Mouse (Mus musculus): ENCODE data around the gene Mypn. TPM values are rescaled to one million over a fixed set of nuclear protein-coding genes. Genes with fewer than 3 reads are reported as not detected.
A peak's percentile ranks its signal among the peaks of the same experiment; 100 is the strongest.

The Mypn gene
- polyA plus RNA-seq, 1 experiment from 2014 or later: 0.08 TPM

GRCm38 (mm10) chr10:63136436-63136835, 67.3 kb downstream of the Mypn start:
- Histone ChIP-seq H3K4me1 (no peaks in the 10 kb centered on the region), H3K27ac (no peak overlapping the region), H3K9me3 (replicated peaks) (no peaks in the 10 kb centered on the region), H3K27me3 (no peaks in the 10 kb centered on the region), H3K4me2 (replicated peaks) (no peak overlapping the region), H3K36me3 (no peaks in the 10 kb centered on the region), H3K9ac (no peak overlapping the region), H3K4me3 (no peak overlapping the region)
- ATAC-seq (ENCODE audit: low FRiP score): no peak
- WGBS: 79% methylated on average over 6 of the region's 6 CpGs

- H3K9ac ChIP-seq: no peak overlapping the region
- H3K36me3 ChIP-seq: no peaks in the 10 kb centered on the region
- no peaks in the 10 kb centered on the region for H3K9me3 ChIP-seq (replicated peaks)
- H3K4me1 ChIP-seq: no peaks in the 10 kb centered on the region
- H3K4me3 ChIP-seq: no peak overlapping the region
- ATAC-seq (ENCODE audit: low FRiP score): no peak
- no peak overlapping the region for H3K4me2 ChIP-seq (replicated peaks)
- WGBS: 52% methylated on average over 12 of the region's 12 CpGs
- H3K27me3 ChIP-seq: no peaks in the 10 kb centered on the region
- H3K27ac ChIP-seq: no peak overlapping the region
These were observed 68.1 kb downstream of the Mypn start for GRCm38 (mm10) chr10:63135680-63136079.

- no peak overlapping the region for H3K4me2 ChIP-seq (replicated peaks)
- H3K27me3 ChIP-seq: no peaks in the 10 kb centered on the region
- no peak for ATAC-seq (ENCODE audit: low FRiP score)
- WGBS: 89% methylated on average over 4 of the region's 4 CpGs
- H3K9ac ChIP-seq: no peak overlapping the region
- no peaks in the 10 kb centered on the region for H3K36me3 ChIP-seq
- H3K9me3 ChIP-seq (replicated peaks): no peaks in the 10 kb centered on the region
- H3K4me1 ChIP-seq: no peaks in the 10 kb centered on the region
- H3K4me3 ChIP-seq: no peak overlapping the region
- H3K27ac ChIP-seq: no peak overlapping the region
These were observed 70.4 kb downstream of the Mypn start for GRCm38 (mm10) chr10:63133326-63133725.

GRCm38 (mm10) chr10:63132356-63132755, 71.4 kb downstream of the Mypn start:
- no peak overlapping the region for H3K4me3 ChIP-seq
- no peaks in the 10 kb centered on the region for H3K4me1 ChIP-seq
- WGBS: 86% methylated on average over 6 of the region's 6 CpGs
- H3K9ac ChIP-seq: no peak overlapping the region
- H3K36me3 ChIP-seq: no peaks in the 10 kb centered on the region
- H3K27me3 ChIP-seq: no peaks in the 10 kb centered on the region
- ATAC-seq (ENCODE audit: low FRiP score): no peak
- no peaks in the 10 kb centered on the region for H3K9me3 ChIP-seq (replicated peaks)
- no peak overlapping the region for H3K4me2 ChIP-seq (replicated peaks)
- H3K27ac ChIP-seq: no peak overlapping the region

- Histone ChIP-seq H3K4me1 (no peaks in the 10 kb centered on the region), H3K27me3 (no peaks in the 10 kb centered on the region), H3K36me3 (no peaks in the 10 kb centered on the region), H3K4me2 (replicated peaks) (no peak overlapping the region), H3K27ac (no peak overlapping the region), H3K9ac (no peak overlapping the region), H3K4me3 (no peak overlapping the region), H3K9me3 (replicated peaks) (no peaks in the 10 kb centered on the region)
- 71% methylated on average over 7 of the region's 7 CpGs for WGBS
- no peak for ATAC-seq (ENCODE audit: low FRiP score)
These were observed 73.3 kb downstream of the Mypn start for GRCm38 (mm10) chr10:63130500-63130899.

- no peaks in the 10 kb centered on the region for H3K27me3 ChIP-seq
- ATAC-seq (ENCODE audit: low FRiP score): no peak
- WGBS: 68% methylated on average over 7 of the region's 7 CpGs
- H3K4me1 ChIP-seq: no peaks in the 10 kb centered on the region
- H3K9ac ChIP-seq: no peak overlapping the region
- H3K4me2 ChIP-seq (replicated peaks): no peak overlapping the region
- H3K4me3 ChIP-seq: no peak overlapping the region
- H3K9me3 ChIP-seq (replicated peaks): no peaks in the 10 kb centered on the region
- H3K36me3 ChIP-seq: no peaks in the 10 kb centered on the region
- H3K27ac ChIP-seq: no peak overlapping the region
These were observed 75.5 kb downstream of the Mypn start for GRCm38 (mm10) chr10:63128256-63128655.

- ATAC-seq (ENCODE audit: low FRiP score): no peak
- no peaks in the 10 kb centered on the region for H3K36me3 ChIP-seq
- no peaks in the 10 kb centered on the region for H3K27me3 ChIP-seq
- H3K4me3 ChIP-seq: no peak overlapping the region
- 95% methylated on average over 6 of the region's 6 CpGs for WGBS
- no peaks in the 10 kb centered on the region for H3K9me3 ChIP-seq (replicated peaks)
- no peak overlapping the region for H3K27ac ChIP-seq
- no peak overlapping the region for H3K9ac ChIP-seq
- H3K4me1 ChIP-seq: no peaks in the 10 kb centered on the region
- H3K4me2 ChIP-seq (replicated peaks): no peak overlapping the region
These were observed 76.6 kb downstream of the Mypn start for GRCm38 (mm10) chr10:63127156-63127555.

- H3K4me3 ChIP-seq: no peak overlapping the region
- 75% methylated on average over 4 of the region's 4 CpGs for WGBS
- H3K27ac ChIP-seq: no peak overlapping the region
- no peaks in the 10 kb centered on the region for H3K9me3 ChIP-seq (replicated peaks)
- H3K4me1 ChIP-seq: no peaks in the 10 kb centered on the region
- no peak for ATAC-seq (ENCODE audit: low FRiP score)
- H3K4me2 ChIP-seq (replicated peaks): no peak overlapping the region
- H3K9ac ChIP-seq: no peak overlapping the region
- H3K36me3 ChIP-seq: no peaks in the 10 kb centered on the region
- no peaks in the 10 kb centered on the region for H3K27me3 ChIP-seq
These were observed 77.6 kb downstream of the Mypn start for GRCm38 (mm10) chr10:63126116-63126515.

GRCm38 (mm10) chr10:63125343-63125742, 78.4 kb downstream of the Mypn start:
- Histone ChIP-seq H3K4me1 (no peaks in the 10 kb centered on the region), H3K4me3 (no peak overlapping the region), H3K36me3 (no peaks in the 10 kb centered on the region), H3K9ac (no peak overlapping the region), H3K9me3 (replicated peaks) (no peaks in the 10 kb centered on the region), H3K27ac (no peak overlapping the region), H3K27me3 (no peaks in the 10 kb centered on the region), H3K4me2 (replicated peaks) (no peak overlapping the region)
- 35% methylated on average over 11 of the region's 11 CpGs for WGBS
- no peak for ATAC-seq (ENCODE audit: low FRiP score)

- Histone ChIP-seq H3K9me3 (replicated peaks) (no peaks in the 10 kb centered on the region), H3K4me2 (replicated peaks) (no peak overlapping the region), H3K36me3 (no peaks in the 10 kb centered on the region), H3K4me1 (no peaks in the 10 kb centered on the region), H3K9ac (no peak overlapping the region), H3K27ac (no peak overlapping the region), H3K4me3 (no peak overlapping the region), H3K27me3 (no peaks in the 10 kb centered on the region)
- WGBS: 89% methylated on average over 10 of the region's 10 CpGs
- ATAC-seq (ENCODE audit: low FRiP score): no peak
These were observed 79.7 kb downstream of the Mypn start for GRCm38 (mm10) chr10:63124016-63124415.

GRCm38 (mm10) chr10:63123141-63123540, 80.6 kb downstream of the Mypn start:
- no peaks in the 10 kb centered on the region for H3K36me3 ChIP-seq
- no peaks in the 10 kb centered on the region for H3K9me3 ChIP-seq (replicated peaks)
- H3K4me1 ChIP-seq: no peaks in the 10 kb centered on the region
- ATAC-seq (ENCODE audit: low FRiP score): no peak
- no peaks in the 10 kb centered on the region for H3K27me3 ChIP-seq
- H3K27ac ChIP-seq: no peak overlapping the region
- H3K4me3 ChIP-seq: no peak overlapping the region
- H3K9ac ChIP-seq: no peak overlapping the region
- H3K4me2 ChIP-seq (replicated peaks): no peak overlapping the region
- 89% methylated on average over 8 of the region's 8 CpGs for WGBS

- Histone ChIP-seq H3K27me3 (no peaks in the 10 kb centered on the region), H3K4me2 (replicated peaks) (no peak overlapping the region), H3K36me3 (no peaks in the 10 kb centered on the region), H3K4me3 (no peak overlapping the region), H3K9ac (no peak overlapping the region), H3K4me1 (no peaks in the 10 kb centered on the region), H3K27ac (no peak overlapping the region), H3K9me3 (replicated peaks) (no peaks in the 10 kb centered on the region)
- peak; percentile 64 for ATAC-seq (ENCODE audit: low FRiP score)
- WGBS: 36% methylated on average over 8 of the region's 8 CpGs
These were observed 81.2 kb downstream of the Mypn start for GRCm38 (mm10) chr10:63122516-63122915.

- Histone ChIP-seq H3K4me2 (replicated peaks) (no peak overlapping the region), H3K36me3 (no peaks in the 10 kb centered on the region), H3K4me3 (no peak overlapping the region), H3K27ac (no peak overlapping the region), H3K4me1 (no peaks in the 10 kb centered on the region), H3K27me3 (no peaks in the 10 kb centered on the region), H3K9me3 (replicated peaks) (no peaks in the 10 kb centered on the region), H3K9ac (no peak overlapping the region)
- no peak for ATAC-seq (ENCODE audit: low FRiP score)
- WGBS: 86% methylated on average over 14 of the region's 14 CpGs
These were observed 81.8 kb downstream of the Mypn start for GRCm38 (mm10) chr10:63121961-63122360.

- Histone ChIP-seq H3K9me3 (replicated peaks) (no peaks in the 10 kb centered on the region), H3K4me3 (no peak overlapping the region), H3K36me3 (no peaks in the 10 kb centered on the region), H3K4me2 (replicated peaks) (no peak overlapping the region), H3K4me1 (no peaks in the 10 kb centered on the region), H3K27ac (no peak overlapping the region), H3K9ac (no peak overlapping the region), H3K27me3 (no peaks in the 10 kb centered on the region)
- no peak for ATAC-seq (ENCODE audit: low FRiP score)
- WGBS: 81% methylated on average over 14 of the region's 14 CpGs
These were observed 83.8 kb downstream of the Mypn start for GRCm38 (mm10) chr10:63119916-63120315.
